In genomic region chr9:69769091-69769948, GRCm38 (mm10) we compare ENCODE assay signal across 13 mouse cellular contexts. TPM values are rescaled to one million over a fixed set of nuclear protein-coding genes. Genes with fewer than 3 reads are reported as not detected.
A peak's percentile ranks its signal among the peaks of the same experiment; 100 is the strongest.
DNase-seq lines count a peak whose midpoint lies in the region; ATAC-seq lines count a peak whose summit lies in the region.
"Had no signal": no experiment of that assay in that cellular context is flagged by ENCODE, and none has a peak within 500 bp of the region (broad histone marks: within the 10 kb centered on the region; RNA-seq: fewer than 3 reads in every experiment).

No protein-coding gene starts in this region.

- H3K9me3 ChIP-seq in forebrain, embryonic 13.5 days (replicated peaks): no peaks in the 10 kb centered on the region
- H3K9me3 ChIP-seq in limb, embryonic 11.5 days (ENCODE audit: control insufficient read depth, low read length): no peaks in the 10 kb centered on the region
- no peaks in the 10 kb centered on the region for H3K9me3 ChIP-seq in neural tube, embryonic 15.5 days (replicated peaks)

- no peak overlapping the region for H3K9ac ChIP-seq in forebrain, embryonic 13.5 days
- H3K9ac ChIP-seq in limb, embryonic 11.5 days (ENCODE audit: low read length): no peak overlapping the region
- H3K9ac ChIP-seq in neural tube, embryonic 15.5 days (replicated peaks): no peak overlapping the region

- ATAC-seq in forebrain, embryonic 13.5 days: peak; percentile 77
- ATAC-seq in limb, embryonic 11.5 days (ENCODE audit: insufficient number of reproducible peaks, low FRiP score, low TSS enrichment, low read depth): no peak
- ATAC-seq in neural tube, embryonic 15.5 days (ENCODE audit: low FRiP score): no peak
- ATAC-seq in erythroid progenitor cell, adult 5-6 weeks (replicated peaks; ENCODE audit: low FRiP score, poor library complexity, severe bottlenecking): no peak
- ATAC-seq in CD4-positive, CD25-positive, alpha-beta regulatory T cell, adult 4 months: no peak

- under 1% methylated on average over 36 of the region's 36 CpGs for WGBS in forebrain, embryonic 13.5 days
- under 1% methylated on average over 36 of the region's 36 CpGs for WGBS in limb, embryonic 11.5 days
- WGBS in neural tube, embryonic 15.5 days: 1% methylated on average over 36 of the region's 36 CpGs

- H3K27me3 ChIP-seq in forebrain, embryonic 13.5 days: peaks cover 100% of the 10 kb centered on the region
- H3K27me3 ChIP-seq in limb, embryonic 11.5 days (ENCODE audit: control insufficient read depth, insufficient read depth, low read length): peaks cover 80% of the 10 kb centered on the region
- H3K27me3 ChIP-seq in neural tube, embryonic 15.5 days (replicated peaks): peaks cover 90% of the 10 kb centered on the region

- peaks cover 42% of the 10 kb centered on the region for H3K4me1 ChIP-seq in forebrain, embryonic 13.5 days
- H3K4me1 ChIP-seq in limb, embryonic 11.5 days (ENCODE audit: control insufficient read depth, insufficient read depth, low read length): no peaks in the 10 kb centered on the region
- 0 out of 2 replicates have a peak, but pooled peaks cover 12% of the 10 kb centered on the region for H3K4me1 ChIP-seq in neural tube, embryonic 15.5 days

- no peak overlapping the region for H3K27ac ChIP-seq in forebrain, embryonic 13.5 days
- H3K27ac ChIP-seq in limb, embryonic 11.5 days (replicated peaks; ENCODE audit: low read depth, low read length): no peak overlapping the region
- H3K27ac ChIP-seq in neural tube, embryonic 15.5 days (replicated peaks): no peak overlapping the region
- H3K27ac ChIP-seq: stomach, postnatal 0 days had no signal

- peak overlapping the region; percentile 10; the same call in 1 of the 2 replicates for H3K4me2 ChIP-seq in forebrain, embryonic 13.5 days
- H3K4me2 ChIP-seq in limb, embryonic 11.5 days (ENCODE audit: low read depth, severe bottlenecking): no peak overlapping the region
- peak overlapping the region; percentile 31 for H3K4me2 ChIP-seq in neural tube, embryonic 15.5 days

- DNase-seq in heart, adult 11 months: peak; percentile 76
- no peak for DNase-seq in heart, postnatal 36 days
- DNase-seq in limb, embryonic 11.5 days (ENCODE audit: low spot score): peak; percentile 55
- no peak for DNase-seq in left cerebral cortex, adult 9 months (ENCODE audit: low spot score in 2 of 2)
- DNase-seq: left cerebral cortex, postnatal 4 days; lung, adult 2 months had no signal

- no peak overlapping the region for H3K4me3 ChIP-seq in forebrain, embryonic 13.5 days
- no peak overlapping the region for H3K4me3 ChIP-seq in limb, embryonic 11.5 days (ENCODE audit: low read depth, low read length)
- 0 out of 2 replicates have a peak overlapping the region, but pooled peaks have one; percentile 7 for H3K4me3 ChIP-seq in neural tube, embryonic 15.5 days (replicated peaks)

- intact Hi-C loops in heart, postnatal 36 days (cut with DNase I): no loop called here

- no peaks in the 10 kb centered on the region for H3K36me3 ChIP-seq in forebrain, embryonic 13.5 days (ENCODE audit: poor library complexity, severe bottlenecking)
- no peaks in the 10 kb centered on the region for H3K36me3 ChIP-seq in limb, embryonic 11.5 days (ENCODE audit: control insufficient read depth, insufficient read depth, low read length)
- H3K36me3 ChIP-seq in neural tube, embryonic 15.5 days: no peaks in the 10 kb centered on the region

RNA-seq across cellular contexts. Expression of gene Foxb1, which starts 8.6 kb away (rescaled TPM):
- not detected for total RNA-seq in heart, postnatal 36 days (2021)
- 1.6 and 3.2 TPM in 2 replicates for polyA plus RNA-seq in forebrain, embryonic 13.5 days (2015; fragmentation: Nextera tagmentation; extraction: Ambion mirVana)
- polyA plus RNA-seq in limb, embryonic 11.5 days (2014; fragmentation: Nextera tagmentation; extraction: Ambion mirVana): 0.06 and 0.09 TPM in 2 replicates
- 4.7 and 7.4 TPM in 2 replicates for polyA plus RNA-seq in neural tube, embryonic 15.5 days (2015; fragmentation: Nextera tagmentation; extraction: Ambion mirVana)
- not detected in 2 replicates for total RNA-seq in erythroid progenitor cell, adult 5-6 weeks (2015; ENCODE audit: low replicate concordance)
- not detected in 2 replicates for total RNA-seq in erythroid progenitor cell, adult 5-6 weeks (2017; ENCODE audit: low replicate concordance)
- polyA plus RNA-seq in CD4-positive, CD25-positive, alpha-beta regulatory T cell, adult 4 months (2017; shearing (Covaris generic)): not detected
- total RNA-seq: adrenal gland, postnatal 4 days had no signal
- polyA plus RNA-seq: large intestine, adult 2 months; lung, adult 2 months; stomach, postnatal 0 days had no signal

Comparison
In these comparisons a context has a peak if more than half of its experiments do, and no peak if none do; other contexts are left out.
1. DNase-seq: peak in heart, adult 11 months (single experiment) and limb, embryonic 11.5 days (single experiment); none in heart, postnatal 36 days (0 of 2) and left cerebral cortex, adult 9 months (0 of 2).